Mouse (Mus musculus): ENCODE results near the gene Dtx3. TPM values are rescaled to one million over a fixed set of nuclear protein-coding genes. Genes with fewer than 3 reads are reported as not detected.

The Dtx3 gene
- polyA plus RNA-seq, 1 experiment from 2014 or later: 223 TPM

GRCm38 (mm10) chr10:127174170-127174569 is 21.4 kb downstream of the Dtx3 start:
- peaks cover 71% of the 10 kb centered on the region for H3K27me3 ChIP-seq (ENCODE audit: control insufficient read depth, insufficient read depth, low read length)

GRCm38 (mm10) chr10:127173148-127174065 is 22.1 kb downstream of the Dtx3 start:
- peaks cover 21% of the 10 kb centered on the region; the same call in 1 of the 2 replicates for H3K4me1 ChIP-seq (replicated peaks; ENCODE audit: control insufficient read depth, insufficient read depth, low read length)
- peaks cover 39% of the 10 kb centered on the region for H3K36me3 ChIP-seq (replicated peaks; ENCODE audit: control insufficient read depth, insufficient read depth)
- WGBS: 81% methylated on average over 16 of the region's 16 CpGs
- H3K4me3 ChIP-seq (replicated peaks; ENCODE audit: low read length): no peak overlapping the region
- no peak overlapping the region for H3K4me2 ChIP-seq (replicated peaks)
- H3K9ac ChIP-seq: no peak overlapping the region
- DNase-seq (ENCODE audit: low spot score) (no peak), ATAC-seq (ENCODE audit: low FRiP score) (no peak)
- H3K27me3 ChIP-seq (ENCODE audit: control insufficient read depth, insufficient read depth, low read length): peaks cover 71% of the 10 kb centered on the region
- no peak overlapping the region for H3K27ac ChIP-seq
- H3K9me3 ChIP-seq (ENCODE audit: control insufficient read depth, low read length): no peaks in the 10 kb centered on the region

More at GRCm38 (mm10) chr10:127174170-127174569, 21.4 kb downstream of the Dtx3 start:
- Histone ChIP-seq H3K27ac (no peak overlapping the region), H3K4me2 (replicated peaks) (no peak overlapping the region), H3K4me1 (replicated peaks; ENCODE audit: control insufficient read depth, insufficient read depth, low read length) (peaks cover 26% of the 10 kb centered on the region; the same call in 1 of the 2 replicates), H3K36me3 (replicated peaks; ENCODE audit: control insufficient read depth, insufficient read depth) (peaks cover 31% of the 10 kb centered on the region), H3K9ac (no peak overlapping the region), H3K9me3 (ENCODE audit: control insufficient read depth, low read length) (no peaks in the 10 kb centered on the region), H3K4me3 (replicated peaks; ENCODE audit: low read length) (no peak overlapping the region)
- no peak for DNase-seq (ENCODE audit: low spot score)
- no peak for ATAC-seq (ENCODE audit: low FRiP score)
- 93% methylated on average over 7 of the region's 7 CpGs for WGBS

- Histone ChIP-seq H3K27me3 (ENCODE audit: control insufficient read depth, insufficient read depth, low read length) (peaks cover 67% of the 10 kb centered on the region), H3K9ac (no peak overlapping the region), H3K36me3 (replicated peaks; ENCODE audit: control insufficient read depth, insufficient read depth) (peaks cover 45% of the 10 kb centered on the region), H3K4me3 (replicated peaks; ENCODE audit: low read length) (no peak overlapping the region), H3K4me1 (replicated peaks; ENCODE audit: control insufficient read depth, insufficient read depth, low read length) (peaks cover 22% of the 10 kb centered on the region), H3K9me3 (ENCODE audit: control insufficient read depth, low read length) (no peaks in the 10 kb centered on the region), H3K4me2 (replicated peaks) (no peak overlapping the region), H3K27ac (no peak overlapping the region)
- DNase-seq (ENCODE audit: low spot score) (no peak), ATAC-seq (ENCODE audit: low FRiP score) (no peak)
- WGBS: 84% methylated on average over 15 of the region's 15 CpGs
These were observed 23.8 kb downstream of the Dtx3 start for GRCm38 (mm10) chr10:127171631-127172200.

- Histone ChIP-seq H3K4me2 (replicated peaks) (peak overlapping the region; percentile 45), H3K27me3 (ENCODE audit: control insufficient read depth, insufficient read depth, low read length) (peaks cover 63% of the 10 kb centered on the region), H3K36me3 (replicated peaks; ENCODE audit: control insufficient read depth, insufficient read depth) (peaks cover 45% of the 10 kb centered on the region), H3K4me3 (replicated peaks; ENCODE audit: low read length) (peak overlapping the region; percentile 15; the same call in 1 of the 2 replicates), H3K4me1 (replicated peaks; ENCODE audit: control insufficient read depth, insufficient read depth, low read length) (peaks cover 23% of the 10 kb centered on the region), H3K27ac (no peak overlapping the region), H3K9ac (no peak overlapping the region), H3K9me3 (ENCODE audit: control insufficient read depth, low read length) (no peaks in the 10 kb centered on the region)
- WGBS: 2% methylated on average over 29 of the region's 29 CpGs
- DNase-seq (ENCODE audit: low spot score): peak; percentile 56
- ATAC-seq (ENCODE audit: low FRiP score): peak; percentile 41; the same call in 1 of the 2 replicates
These were observed 24.7 kb downstream of the Dtx3 start for GRCm38 (mm10) chr10:127170837-127171272.

GRCm38 (mm10) chr10:127170002-127170401 is 25.5 kb downstream of the Dtx3 start:
- peak; percentile 45 for DNase-seq (ENCODE audit: low spot score)
- Histone ChIP-seq H3K36me3 (replicated peaks; ENCODE audit: control insufficient read depth, insufficient read depth) (peaks cover 45% of the 10 kb centered on the region), H3K27ac (no peak overlapping the region), H3K27me3 (ENCODE audit: control insufficient read depth, insufficient read depth, low read length) (peaks cover 55% of the 10 kb centered on the region), H3K4me2 (replicated peaks) (peak overlapping the region; percentile 45), H3K4me1 (replicated peaks; ENCODE audit: control insufficient read depth, insufficient read depth, low read length) (peaks cover 23% of the 10 kb centered on the region), H3K9ac (0 out of 2 replicates have a peak overlapping the region, but pooled peaks have one; percentile 8), H3K9me3 (ENCODE audit: control insufficient read depth, low read length) (no peaks in the 10 kb centered on the region), H3K4me3 (replicated peaks; ENCODE audit: low read length) (no peak overlapping the region; the same call in 1 of the 2 replicates)
- no peak for ATAC-seq (ENCODE audit: low FRiP score)
- WGBS: 5% methylated on average over 22 of the region's 22 CpGs

- DNase-seq (ENCODE audit: low spot score) (no peak), ATAC-seq (ENCODE audit: low FRiP score) (no peak)
- H3K27me3 ChIP-seq (ENCODE audit: control insufficient read depth, insufficient read depth, low read length): peaks cover 52% of the 10 kb centered on the region
- no peak overlapping the region for H3K27ac ChIP-seq
- WGBS: 55% methylated on average over 10 of the region's 10 CpGs
- H3K36me3 ChIP-seq (replicated peaks; ENCODE audit: control insufficient read depth, insufficient read depth): peaks cover 40% of the 10 kb centered on the region
- H3K4me1 ChIP-seq (replicated peaks; ENCODE audit: control insufficient read depth, insufficient read depth, low read length): peaks cover 23% of the 10 kb centered on the region
- peak overlapping the region; percentile 25 for H3K9ac ChIP-seq
- H3K4me2 ChIP-seq (replicated peaks): peak overlapping the region; percentile 95
- H3K9me3 ChIP-seq (ENCODE audit: control insufficient read depth, low read length): no peaks in the 10 kb centered on the region
- H3K4me3 ChIP-seq (replicated peaks; ENCODE audit: low read length): 0 out of 2 replicates have a peak overlapping the region, but pooled peaks have one; percentile 94
These were observed 27.8 kb downstream of the Dtx3 start for GRCm38 (mm10) chr10:127167614-127168192.

GRCm38 (mm10) chr10:127166771-127167613 is 28.5 kb downstream of the Dtx3 start:
- ATAC-seq (ENCODE audit: low FRiP score): no peak
- Histone ChIP-seq H3K27ac (peak overlapping the region; percentile 95), H3K36me3 (replicated peaks; ENCODE audit: control insufficient read depth, insufficient read depth) (peaks cover 38% of the 10 kb centered on the region), H3K27me3 (ENCODE audit: control insufficient read depth, insufficient read depth, low read length) (peaks cover 52% of the 10 kb centered on the region), H3K9ac (peak overlapping the region; percentile 99), H3K4me2 (replicated peaks) (peak overlapping the region; percentile 95), H3K9me3 (ENCODE audit: control insufficient read depth, low read length) (no peaks in the 10 kb centered on the region), H3K4me1 (replicated peaks; ENCODE audit: control insufficient read depth, insufficient read depth, low read length) (peaks cover 23% of the 10 kb centered on the region), H3K4me3 (replicated peaks; ENCODE audit: low read length) (peak overlapping the region; percentile 94)
- WGBS: 22% methylated on average over 15 of the region's 15 CpGs
- no peak for DNase-seq (ENCODE audit: low spot score)

GRCm38 (mm10) chr10:127166404-127166715 is 29.2 kb downstream of the Dtx3 start:
- ATAC-seq (ENCODE audit: low FRiP score): peak; percentile 63
- peaks cover 47% of the 10 kb centered on the region for H3K27me3 ChIP-seq (ENCODE audit: control insufficient read depth, insufficient read depth, low read length)

More at GRCm38 (mm10) chr10:127166404-127166715, 29.2 kb downstream of the Dtx3 start:
- Histone ChIP-seq H3K9ac (peak overlapping the region; percentile 99), H3K4me3 (replicated peaks; ENCODE audit: low read length) (peak overlapping the region; percentile 94), H3K4me1 (replicated peaks; ENCODE audit: control insufficient read depth, insufficient read depth, low read length) (peaks cover 23% of the 10 kb centered on the region), H3K4me2 (replicated peaks) (peak overlapping the region; percentile 95), H3K9me3 (ENCODE audit: control insufficient read depth, low read length) (no peaks in the 10 kb centered on the region), H3K27ac (peak overlapping the region; percentile 95), H3K36me3 (replicated peaks; ENCODE audit: control insufficient read depth, insufficient read depth) (peaks cover 32% of the 10 kb centered on the region)
- 4% methylated on average over 11 of the region's 11 CpGs for WGBS
- DNase-seq (ENCODE audit: low spot score): peak; percentile 61
